Mouse (Mus musculus): ENCODE data around the gene Tet2.
A peak's percentile ranks its signal among the peaks of the same experiment; 100 is the strongest.
"Not testable (repeated sequence)": the region's sequence is repeated elsewhere in the genome, so short reads cannot be mapped to it uniquely, and the experiment has no call there.

Gene Tet2

GRCm38 (mm10) chr3:133544551-133545303 lies at the start of gene Tet2:
Gene Tet2, minus strand, starts transcription at chr3:133545139.
- DNase-seq (ENCODE audit: low spot score) = peak; percentile 38

GRCm38 (mm10) chr3:133592995-133593394 lies 48.1 kb upstream of the Tet2 start:
- DNase-seq (ENCODE audit: low spot score) = not testable (repeated sequence)

GRCm38 (mm10) chr3:133590506-133591152 lies 45.7 kb upstream of the Tet2 start:
- no peak for DNase-seq (ENCODE audit: low spot score)

- DNase-seq (ENCODE audit: low spot score) = no peak
Observed at GRCm38 (mm10) chr3:133585010-133585409, 40.1 kb upstream of the Tet2 start.

- DNase-seq (ENCODE audit: low spot score) = no peak
Observed at GRCm38 (mm10) chr3:133583411-133584025, 38.6 kb upstream of the Tet2 start.

- no peak for DNase-seq (ENCODE audit: low spot score)
Observed at GRCm38 (mm10) chr3:133582969-133583368, 38.0 kb upstream of the Tet2 start.

GRCm38 (mm10) chr3:133582096-133582495 lies 37.2 kb upstream of the Tet2 start:
- no peak for DNase-seq (ENCODE audit: low spot score)

- no peak for DNase-seq (ENCODE audit: low spot score)
Observed at GRCm38 (mm10) chr3:133581541-133581940, 36.6 kb upstream of the Tet2 start.

GRCm38 (mm10) chr3:133579671-133580070 lies 34.7 kb upstream of the Tet2 start:
- DNase-seq (ENCODE audit: low spot score) = no peak

GRCm38 (mm10) chr3:133579140-133579539 lies 34.2 kb upstream of the Tet2 start:
- DNase-seq (ENCODE audit: low spot score) = no peak

GRCm38 (mm10) chr3:133574969-133575368 lies 30.0 kb upstream of the Tet2 start:
- no peak for DNase-seq (ENCODE audit: low spot score)

- no peak for DNase-seq (ENCODE audit: low spot score)
Observed at GRCm38 (mm10) chr3:133571961-133572360, 27.0 kb upstream of the Tet2 start.

- no peak for DNase-seq (ENCODE audit: low spot score)
Observed at GRCm38 (mm10) chr3:133563503-133564205, 18.7 kb upstream of the Tet2 start.

GRCm38 (mm10) chr3:133559413-133560114 lies 14.6 kb upstream of the Tet2 start:
- no peak for DNase-seq (ENCODE audit: low spot score)

- no peak for DNase-seq (ENCODE audit: low spot score)
Observed at GRCm38 (mm10) chr3:133557602-133558001, 12.7 kb upstream of the Tet2 start.

GRCm38 (mm10) chr3:133557154-133557553 lies 12.2 kb upstream of the Tet2 start:
- no peak for DNase-seq (ENCODE audit: low spot score)

GRCm38 (mm10) chr3:133555378-133555777 lies 10.4 kb upstream of the Tet2 start:
- DNase-seq (ENCODE audit: low spot score) = no peak

- DNase-seq (ENCODE audit: low spot score) = no peak
Observed at GRCm38 (mm10) chr3:133554552-133555067, 9.7 kb upstream of the Tet2 start.

- DNase-seq (ENCODE audit: low spot score) = no peak
Observed at GRCm38 (mm10) chr3:133554092-133554491, 9.2 kb upstream of the Tet2 start.

- no peak for DNase-seq (ENCODE audit: low spot score)
Observed at GRCm38 (mm10) chr3:133551941-133552340, 7.0 kb upstream of the Tet2 start.

- no peak for DNase-seq (ENCODE audit: low spot score)
Observed at GRCm38 (mm10) chr3:133549385-133550170, 4.6 kb upstream of the Tet2 start.
